ENCODE assay signal across 8 mouse cellular contexts in the genomic region with DNA sequence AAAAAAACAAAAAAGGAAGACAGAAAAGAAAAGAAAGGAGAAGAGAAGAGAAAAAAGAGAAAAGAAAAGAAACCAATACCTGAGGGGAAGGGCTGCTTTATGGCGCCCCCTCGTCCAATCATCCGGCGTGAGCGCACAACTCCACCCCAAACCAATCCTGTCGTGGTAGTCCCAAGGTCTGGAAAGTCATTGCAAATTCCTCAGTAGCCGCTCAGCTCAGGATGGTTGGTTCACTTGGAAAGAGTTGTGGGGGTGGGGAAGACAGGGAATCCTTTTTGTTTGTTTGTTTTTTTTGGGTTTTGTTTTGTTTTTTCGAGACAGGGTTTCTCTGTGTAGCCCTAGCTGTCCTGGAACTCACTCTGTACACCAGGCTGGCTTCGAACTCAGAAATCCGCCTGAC. TPM values are rescaled to one million over a fixed set of nuclear protein-coding genes. Genes with fewer than 3 reads are reported as not detected.
DNase-seq lines count a peak whose midpoint lies in the region; ATAC-seq lines count a peak whose summit lies in the region.

No protein-coding gene starts in this region.

- peak overlapping the region; percentile 61 for H3K4me3 ChIP-seq in heart, embryonic 12.5 days
- H3K4me3 ChIP-seq in hindbrain, embryonic 14.5 days (replicated peaks; ENCODE audit: low read length): peak overlapping the region; percentile 54
- H3K4me3 ChIP-seq in midbrain, embryonic 12.5 days: peak overlapping the region; percentile 57

- no peaks in the 10 kb centered on the region for H3K36me3 ChIP-seq in heart, embryonic 12.5 days
- H3K36me3 ChIP-seq in hindbrain, embryonic 14.5 days (replicated peaks; ENCODE audit: control insufficient read depth, insufficient read depth): no peaks in the 10 kb centered on the region
- no peaks in the 10 kb centered on the region for H3K36me3 ChIP-seq in midbrain, embryonic 12.5 days

- ATAC-seq in heart, embryonic 12.5 days (ENCODE audit: insufficient number of reproducible peaks, low FRiP score): no peak
- ATAC-seq in hindbrain, embryonic 14.5 days (ENCODE audit: low FRiP score): no peak
- ATAC-seq in midbrain, embryonic 12.5 days (ENCODE audit: low FRiP score, low read depth): no peak
- no peak for ATAC-seq in megakaryocyte progenitor cell, adult 5-6 weeks (replicated peaks; ENCODE audit: poor library complexity)

- H3K4me2 ChIP-seq in heart, embryonic 12.5 days: peak overlapping the region; percentile 95
- peak overlapping the region; percentile 92 for H3K4me2 ChIP-seq in hindbrain, embryonic 14.5 days (replicated peaks)
- peak overlapping the region; percentile 85 for H3K4me2 ChIP-seq in midbrain, embryonic 12.5 days (replicated peaks)

- intact Hi-C loops in heart, postnatal 25 days (cut with DNase I): no loop called here

- H3K27ac ChIP-seq in heart, embryonic 12.5 days (ENCODE audit: poor library complexity, severe bottlenecking): 0 out of 2 replicates have a peak overlapping the region, but pooled peaks have one; percentile 41
- H3K27ac ChIP-seq in hindbrain, embryonic 14.5 days: no peak overlapping the region
- H3K27ac ChIP-seq in midbrain, embryonic 12.5 days (replicated peaks): no peak overlapping the region

- no peaks in the 10 kb centered on the region for H3K9me3 ChIP-seq in heart, embryonic 12.5 days (replicated peaks)
- no peaks in the 10 kb centered on the region for H3K9me3 ChIP-seq in hindbrain, embryonic 14.5 days (ENCODE audit: control insufficient read depth, low read length)
- H3K9me3 ChIP-seq in midbrain, embryonic 12.5 days: no peaks in the 10 kb centered on the region

- no peaks in the 10 kb centered on the region for H3K27me3 ChIP-seq in heart, embryonic 12.5 days (replicated peaks)
- H3K27me3 ChIP-seq in hindbrain, embryonic 14.5 days (ENCODE audit: control insufficient read depth, insufficient read depth, low read length): peaks cover 26% of the 10 kb centered on the region
- peaks cover 10% of the 10 kb centered on the region; the same call in 1 of the 2 replicates for H3K27me3 ChIP-seq in midbrain, embryonic 12.5 days

- peaks cover 8% of the 10 kb centered on the region for H3K4me1 ChIP-seq in heart, embryonic 12.5 days (replicated peaks)
- H3K4me1 ChIP-seq in hindbrain, embryonic 14.5 days (replicated peaks; ENCODE audit: control insufficient read depth, insufficient read depth, low read length): peaks cover 13% of the 10 kb centered on the region
- H3K4me1 ChIP-seq in midbrain, embryonic 12.5 days: peaks cover 6% of the 10 kb centered on the region

- WGBS in heart, embryonic 12.5 days: 20% methylated on average over 10 of the region's 10 CpGs
- WGBS in hindbrain, embryonic 14.5 days: 28% methylated on average over 10 of the region's 10 CpGs
- WGBS in midbrain, embryonic 12.5 days: 38% methylated on average over 10 of the region's 10 CpGs

- no peak for DNase-seq in heart, postnatal 25 days (ENCODE audit: low spot score)
- peak; percentile 82 for DNase-seq in ZHBTc4 (ENCODE audit: low read depth, low spot score)
- no peak for DNase-seq in hindbrain, embryonic 14.5 days (ENCODE audit: low spot score)
- DNase-seq in adrenal gland, postnatal 4 days (ENCODE audit: low spot score in 2 of 2): no peak
- DNase-seq in thymus, postnatal 4 days: no peak

- peak overlapping the region; percentile 87; the same call in 1 of the 2 replicates for H3K9ac ChIP-seq in heart, embryonic 12.5 days
- H3K9ac ChIP-seq in hindbrain, embryonic 14.5 days: no peak overlapping the region
- H3K9ac ChIP-seq in midbrain, embryonic 12.5 days (replicated peaks): no peak overlapping the region

RNA-seq across cellular contexts. Expression of a gene that starts 23.3 kb away (rescaled TPM):
- polyA plus RNA-seq in heart, embryonic 12.5 days (2016; fragmentation: Nextera tagmentation; extraction: Ambion mirVana): 28.7 and 35.4 TPM in 2 replicates
- 10 to 100 TPM; 11.0 to 12.7 TPM for total RNA-seq in heart, postnatal 25 days (2021)
- polyA plus RNA-seq in hindbrain, embryonic 14.5 days (2014; fragmentation: Nextera tagmentation; extraction: Ambion mirVana): 44.1 and 45.9 TPM in 2 replicates
- polyA plus RNA-seq in midbrain, embryonic 12.5 days (2016; fragmentation: Nextera tagmentation; extraction: Ambion mirVana): 35.2 and 35.6 TPM in 2 replicates
- total RNA-seq in adrenal gland, postnatal 4 days (2021): 10 to 100 TPM; 19.1 to 19.6 TPM
- 12.1 and 17.9 TPM in 2 replicates for total RNA-seq in megakaryocyte progenitor cell, adult 5-6 weeks (2015)
- total RNA-seq in megakaryocyte progenitor cell, adult 5-6 weeks (2017): 9.5 and 12.0 TPM in 2 replicates

RNA-seq across cellular contexts. Expression of a gene that starts 35.0 kb away (rescaled TPM):
- 13.1 and 13.3 TPM in 2 replicates for polyA plus RNA-seq in heart, embryonic 12.5 days (2016; fragmentation: Nextera tagmentation; extraction: Ambion mirVana)
- total RNA-seq in heart, postnatal 25 days (2021): 10 to 100 TPM; 23.0 to 23.2 TPM
- 14.4 and 17.0 TPM in 2 replicates for polyA plus RNA-seq in hindbrain, embryonic 14.5 days (2014; fragmentation: Nextera tagmentation; extraction: Ambion mirVana)
- polyA plus RNA-seq in midbrain, embryonic 12.5 days (2016; fragmentation: Nextera tagmentation; extraction: Ambion mirVana): 10.5 and 12.8 TPM in 2 replicates
- 10 to 100 TPM; 34.3 to 36.6 TPM for total RNA-seq in adrenal gland, postnatal 4 days (2021)
- 19.3 and 21.0 TPM in 2 replicates for total RNA-seq in megakaryocyte progenitor cell, adult 5-6 weeks (2015)
- total RNA-seq in megakaryocyte progenitor cell, adult 5-6 weeks (2017): 16.6 and 18.0 TPM in 2 replicates
